Comparison of ENCODE assay signal across 8 mouse cellular contexts in genomic region chr2:5942416-5943032, GRCm38 (mm10). TPM values are rescaled to one million over a fixed set of nuclear protein-coding genes. Genes with fewer than 3 reads are reported as not detected.
A peak's percentile ranks its signal among the peaks of the same experiment; 100 is the strongest.
DNase-seq lines count a peak whose midpoint lies in the region; ATAC-seq lines count a peak whose summit lies in the region.

Gene Dhtkd1 (minus strand): TSS chr2:5942792.

- no peaks in the 10 kb centered on the region for H3K9me3 ChIP-seq in embryonic facial prominence, embryonic 11.5 days (replicated peaks; ENCODE audit: control insufficient read depth, low read length)
- no peaks in the 10 kb centered on the region for H3K9me3 ChIP-seq in intestine, embryonic 14.5 days (ENCODE audit: control insufficient read depth, low read length)

- H3K27me3 ChIP-seq in embryonic facial prominence, embryonic 11.5 days (ENCODE audit: control insufficient read depth, insufficient read depth, low read length): no peaks in the 10 kb centered on the region
- no peaks in the 10 kb centered on the region for H3K27me3 ChIP-seq in intestine, embryonic 14.5 days (replicated peaks; ENCODE audit: control insufficient read depth, insufficient read depth, low read length)

- H3K4me1 ChIP-seq in embryonic facial prominence, embryonic 11.5 days (ENCODE audit: control insufficient read depth, insufficient read depth, low read length): no peaks in the 10 kb centered on the region
- no peaks in the 10 kb centered on the region for H3K4me1 ChIP-seq in intestine, embryonic 14.5 days (replicated peaks; ENCODE audit: control insufficient read depth, insufficient read depth, low read length)

- H3K9ac ChIP-seq in embryonic facial prominence, embryonic 11.5 days (replicated peaks; ENCODE audit: low read length): peak within 1 kb of the TSS; percentile 44
- H3K9ac ChIP-seq in intestine, embryonic 14.5 days (ENCODE audit: low read length): peak within 1 kb of the TSS; percentile 58

- H3K36me3 ChIP-seq in embryonic facial prominence, embryonic 11.5 days (replicated peaks; ENCODE audit: control insufficient read depth, insufficient read depth, low read depth, low read length): no peaks in the 10 kb centered on the region
- H3K36me3 ChIP-seq in intestine, embryonic 14.5 days (ENCODE audit: control insufficient read depth, insufficient read depth, low read length): no peaks in the 10 kb centered on the region

- intact Hi-C loops in left cerebral cortex, postnatal 10 days (cut with DNase I): no loop called here

- peak within 1 kb of the TSS; percentile 44 for H3K4me3 ChIP-seq in embryonic facial prominence, embryonic 11.5 days (ENCODE audit: low read depth, low read length)
- peak within 1 kb of the TSS; percentile 60 for H3K4me3 ChIP-seq in intestine, embryonic 14.5 days (ENCODE audit: low read depth, low read length)

- no peak within 1 kb of the TSS for H3K27ac ChIP-seq in embryonic facial prominence, embryonic 11.5 days (replicated peaks; ENCODE audit: low read depth, low read length)
- no peak within 1 kb of the TSS for H3K27ac ChIP-seq in intestine, embryonic 14.5 days (ENCODE audit: low read depth)

- WGBS in embryonic facial prominence, embryonic 11.5 days: under 1% methylated on average over 36 of the region's 36 CpGs
- under 1% methylated on average over 36 of the region's 36 CpGs for WGBS in intestine, embryonic 14.5 days

- DNase-seq in adrenal gland, postnatal 36 days: peak; percentile 83 to 85
- peak; percentile 89 for DNase-seq in embryonic facial prominence, embryonic 11.5 days (ENCODE audit: low spot score)
- peak; percentile 19 to 50 for DNase-seq in gastrocnemius, postnatal 4 days (ENCODE audit: low spot score in 2 of 2)
- peak; percentile 83 for DNase-seq in intestine, embryonic 14.5 days (ENCODE audit: low spot score)
- DNase-seq in left cerebral cortex, postnatal 10 days (ENCODE audit: extremely low spot score in 1 of 2, low spot score in 2 of 2): peak; percentile 77
- DNase-seq in right cerebral cortex, adult 2 months (ENCODE audit: low spot score in 2 of 2): peak; percentile 76 to 79
- DNase-seq in urinary bladder, postnatal 36 days (ENCODE audit: low spot score in 2 of 2): peak; percentile 34 to 59

- H3K4me2 ChIP-seq in embryonic facial prominence, embryonic 11.5 days (ENCODE audit: low read depth, low read length): peak within 1 kb of the TSS; percentile 57
- H3K4me2 ChIP-seq in intestine, embryonic 14.5 days (ENCODE audit: low read length): peak within 1 kb of the TSS; percentile 69

- ATAC-seq in embryonic facial prominence, embryonic 11.5 days (replicated peaks; ENCODE audit: insufficient number of reproducible peaks, low FRiP score, low TSS enrichment, low read depth): peak; percentile 96
- peak; percentile 96 for ATAC-seq in intestine, embryonic 14.5 days (replicated peaks; ENCODE audit: low FRiP score, low TSS enrichment, low read depth)
- peak; percentile 87 for ATAC-seq in megakaryocyte, adult 5-6 weeks (ENCODE audit: poor library complexity, severe bottlenecking)

RNA-seq across cellular contexts. Expression of gene Dhtkd1, which starts in this region (rescaled TPM):
- 10 to 100 TPM in 1 of 2 experiments, 1 to 10 TPM in 1; 7.7 to 14.2 TPM for total RNA-seq in adrenal gland, postnatal 36 days (2021)
- 2.8 and 3.4 TPM in 2 replicates for polyA plus RNA-seq in embryonic facial prominence, embryonic 11.5 days (2014; fragmentation: Nextera tagmentation; extraction: Ambion mirVana)
- total RNA-seq in gastrocnemius, postnatal 4 days (2021): 1 to 10 TPM; 1.8 to 2.1 TPM
- 3.6 and 4.7 TPM in 2 replicates for polyA plus RNA-seq in intestine, embryonic 14.5 days (2014; fragmentation: Nextera tagmentation; extraction: Ambion mirVana)
- total RNA-seq in left cerebral cortex, postnatal 10 days (2021): 1 to 10 TPM; 8.0 to 9.2 TPM
- total RNA-seq in megakaryocyte, adult 5-6 weeks (2015): 2.0 TPM in 1 of 2 replicates, not detected in the other
- 0.24 TPM in 1 of 2 replicates, not detected in the other for total RNA-seq in megakaryocyte, adult 5-6 weeks (2017)

Comparison
In these comparisons a context has a peak if more than half of its experiments do, and no peak if none do; other contexts are left out.
1. DNase-seq: peak in every context shown above with its lines; median percentile 89 in embryonic facial prominence, embryonic 11.5 days; 84 in adrenal gland, postnatal 36 days; 83 in intestine, embryonic 14.5 days; 78 in right cerebral cortex, adult 2 months; 77 in left cerebral cortex, postnatal 10 days; 46 in urinary bladder, postnatal 36 days; 34 in gastrocnemius, postnatal 4 days.